Mouse (Mus musculus) spleen, adult 2 months (tissue): Measurements from ENCODE around the gene Itpkc.

Source experiments
- CTCF ChIP-seq: fragments of 200-500 bp; IDR thresholded peaks from 2 replicates; pipeline ENCODE4 v1.5.1; 2011; ENCODE audit warnings: mild to moderate bottlenecking, inconsistent platforms; ENCODE audit not compliant: insufficient read depth, insufficient read length, insufficient replicate concordance; ENCODE audit errors: extremely low read depth
- POLR2A ChIP-seq: fragments of 200-500 bp; IDR thresholded peaks from 2 replicates; pipeline ENCODE4 v1.6.1; 2011; ENCODE audit warnings: low read depth, low read length, inconsistent platforms

DNA sequence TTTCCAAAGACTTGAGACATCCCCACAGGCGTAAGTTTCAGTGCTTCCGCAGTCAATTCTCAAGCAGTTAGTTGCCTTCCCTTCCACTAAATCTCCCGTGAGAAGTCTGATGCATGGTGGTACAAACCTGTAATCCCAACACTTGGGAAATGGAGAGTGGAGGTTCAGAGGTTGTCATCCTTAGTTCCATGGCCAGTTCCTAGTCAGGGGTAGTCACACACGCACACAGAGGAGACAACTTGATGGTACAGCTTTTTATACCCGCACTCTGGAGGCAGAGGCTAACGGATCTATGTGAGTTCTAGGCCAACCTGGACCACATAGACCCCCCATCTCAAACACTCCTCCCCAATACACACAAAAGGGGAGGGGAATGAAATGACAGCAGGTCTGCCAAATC, 404 bp upstream of the Itpkc start:
- TF ChIP-seq CTCF, result no peak
- TF ChIP-seq POLR2A, result no peak
